Mouse (Mus musculus): ENCODE measurements around the gene Hsd11b1. TPM values are rescaled to one million over a fixed set of nuclear protein-coding genes. Genes with fewer than 3 reads are reported as not detected.
A peak's percentile ranks its signal among the peaks of the same experiment; 100 is the strongest.
"Not testable (repeated sequence)": the region's sequence is repeated elsewhere in the genome, so short reads cannot be mapped to it uniquely, and the experiment has no call there.

The Hsd11b1 gene
- total RNA-seq (2017): 12.5 and 13.6 TPM in 2 replicates

GRCm38 (mm10) chr1:193263955-193264598 is at the start of gene Hsd11b1:
Gene Hsd11b1 (minus strand): TSS chr1:193264075.
- peak; percentile 52 for ATAC-seq (ENCODE audit: extremely low read depth, insufficient number of reproducible peaks, low FRiP score, poor library complexity, severe bottlenecking)

GRCm38 (mm10) chr1:193311596-193311995 is 47.7 kb upstream of the Hsd11b1 start:
- no peak for ATAC-seq (ENCODE audit: extremely low read depth, insufficient number of reproducible peaks, low FRiP score, poor library complexity, severe bottlenecking)

GRCm38 (mm10) chr1:193310519-193311085 is 46.7 kb upstream of the Hsd11b1 start:
- no peak for ATAC-seq (ENCODE audit: extremely low read depth, insufficient number of reproducible peaks, low FRiP score, poor library complexity, severe bottlenecking)

- ATAC-seq (ENCODE audit: extremely low read depth, insufficient number of reproducible peaks, low FRiP score, poor library complexity, severe bottlenecking): no peak
Measured at GRCm38 (mm10) chr1:193309785-193310518, 46.1 kb upstream of the Hsd11b1 start.

GRCm38 (mm10) chr1:193306832-193307231 is 43.0 kb upstream of the Hsd11b1 start:
- no peak for ATAC-seq (ENCODE audit: extremely low read depth, insufficient number of reproducible peaks, low FRiP score, poor library complexity, severe bottlenecking)

- ATAC-seq (ENCODE audit: extremely low read depth, insufficient number of reproducible peaks, low FRiP score, poor library complexity, severe bottlenecking): no peak
Measured at GRCm38 (mm10) chr1:193305386-193305785, 41.5 kb upstream of the Hsd11b1 start.

- no peak for ATAC-seq (ENCODE audit: extremely low read depth, insufficient number of reproducible peaks, low FRiP score, poor library complexity, severe bottlenecking)
Measured at GRCm38 (mm10) chr1:193303096-193303495, 39.2 kb upstream of the Hsd11b1 start.

- ATAC-seq (ENCODE audit: extremely low read depth, insufficient number of reproducible peaks, low FRiP score, poor library complexity, severe bottlenecking): no peak
Measured at GRCm38 (mm10) chr1:193302093-193302405, 38.2 kb upstream of the Hsd11b1 start.

- ATAC-seq (ENCODE audit: extremely low read depth, insufficient number of reproducible peaks, low FRiP score, poor library complexity, severe bottlenecking): no peak
Measured at GRCm38 (mm10) chr1:193301216-193302092, 37.6 kb upstream of the Hsd11b1 start.

- no peak for ATAC-seq (ENCODE audit: extremely low read depth, insufficient number of reproducible peaks, low FRiP score, poor library complexity, severe bottlenecking)
Measured at GRCm38 (mm10) chr1:193299995-193300394, 36.1 kb upstream of the Hsd11b1 start.

- no peak for ATAC-seq (ENCODE audit: extremely low read depth, insufficient number of reproducible peaks, low FRiP score, poor library complexity, severe bottlenecking)
Measured at GRCm38 (mm10) chr1:193298141-193298765, 34.4 kb upstream of the Hsd11b1 start.

GRCm38 (mm10) chr1:193295920-193296319 is 32.0 kb upstream of the Hsd11b1 start:
- no peak for ATAC-seq (ENCODE audit: extremely low read depth, insufficient number of reproducible peaks, low FRiP score, poor library complexity, severe bottlenecking)

- ATAC-seq (ENCODE audit: extremely low read depth, insufficient number of reproducible peaks, low FRiP score, poor library complexity, severe bottlenecking): no peak
Measured at GRCm38 (mm10) chr1:193293926-193294325, 30.1 kb upstream of the Hsd11b1 start.

- ATAC-seq (ENCODE audit: extremely low read depth, insufficient number of reproducible peaks, low FRiP score, poor library complexity, severe bottlenecking): no peak
Measured at GRCm38 (mm10) chr1:193293039-193293438, 29.2 kb upstream of the Hsd11b1 start.

GRCm38 (mm10) chr1:193290686-193291085 is 26.8 kb upstream of the Hsd11b1 start:
- no peak for ATAC-seq (ENCODE audit: extremely low read depth, insufficient number of reproducible peaks, low FRiP score, poor library complexity, severe bottlenecking)

- no peak for ATAC-seq (ENCODE audit: extremely low read depth, insufficient number of reproducible peaks, low FRiP score, poor library complexity, severe bottlenecking)
Measured at GRCm38 (mm10) chr1:193289914-193290313, 26.0 kb upstream of the Hsd11b1 start.

- ATAC-seq (ENCODE audit: extremely low read depth, insufficient number of reproducible peaks, low FRiP score, poor library complexity, severe bottlenecking): no peak
Measured at GRCm38 (mm10) chr1:193289076-193289475, 25.2 kb upstream of the Hsd11b1 start.

GRCm38 (mm10) chr1:193287578-193287977 is 23.7 kb upstream of the Hsd11b1 start:
- no peak for ATAC-seq (ENCODE audit: extremely low read depth, insufficient number of reproducible peaks, low FRiP score, poor library complexity, severe bottlenecking)

- ATAC-seq (ENCODE audit: extremely low read depth, insufficient number of reproducible peaks, low FRiP score, poor library complexity, severe bottlenecking): not testable (repeated sequence)
Measured at GRCm38 (mm10) chr1:193285766-193286325, 22.0 kb upstream of the Hsd11b1 start.
